Mouse (Mus musculus): ENCODE results near the gene Mpo.
A peak's percentile ranks its signal among the peaks of the same experiment; 100 is the strongest.

Mpo gene

GRCm38 (mm10) chr11:87805448-87805847 lies 12.1 kb downstream of the Mpo start:
- DNase-seq (ENCODE audit: low spot score in 2 of 2) = no peak

GRCm38 (mm10) chr11:87807433-87807832 lies 14.1 kb downstream of the Mpo start:
- no peak for DNase-seq (ENCODE audit: low spot score in 2 of 2)

GRCm38 (mm10) chr11:87808236-87808635 lies 14.9 kb downstream of the Mpo start:
- DNase-seq (ENCODE audit: low spot score in 2 of 2) = no peak

- no peak for DNase-seq (ENCODE audit: low spot score in 2 of 2)
These were observed 18.0 kb downstream of the Mpo start for GRCm38 (mm10) chr11:87811396-87811795.

- DNase-seq (ENCODE audit: low spot score in 2 of 2) = no peak
These were observed 21.4 kb downstream of the Mpo start for GRCm38 (mm10) chr11:87814831-87815230.

- DNase-seq (ENCODE audit: low spot score in 2 of 2) = peak; percentile 14 to 19
These were observed 23.5 kb downstream of the Mpo start for GRCm38 (mm10) chr11:87816707-87817442.

- DNase-seq (ENCODE audit: low spot score in 2 of 2) = no peak
These were observed 24.0 kb downstream of the Mpo start for GRCm38 (mm10) chr11:87817443-87817773.

GRCm38 (mm10) chr11:87821502-87821901 lies 28.1 kb downstream of the Mpo start:
- no peak for DNase-seq (ENCODE audit: low spot score in 2 of 2)

- no peak for DNase-seq (ENCODE audit: low spot score in 2 of 2)
These were observed 35.0 kb downstream of the Mpo start, which contains the start of gene Lpo for GRCm38 (mm10) chr11:87828239-87828900. Lpo (minus strand) TSS chr11:87828289.

- DNase-seq (ENCODE audit: low spot score in 2 of 2) = no peak
These were observed 47.3 kb downstream of the Mpo start for GRCm38 (mm10) chr11:87840676-87841075.

- DNase-seq (ENCODE audit: low spot score in 2 of 2) = no peak
These were observed 48.1 kb downstream of the Mpo start for GRCm38 (mm10) chr11:87841436-87841835.

GRCm38 (mm10) chr11:87846968-87847600 lies 53.7 kb downstream of the Mpo start:
- DNase-seq (ENCODE audit: low spot score in 2 of 2) = no peak

GRCm38 (mm10) chr11:87847884-87848283 lies 54.5 kb downstream of the Mpo start:
- DNase-seq (ENCODE audit: low spot score in 2 of 2) = no peak

GRCm38 (mm10) chr11:87852690-87853596 lies 59.6 kb downstream of the Mpo start, which contains the start of gene Mks1:
Mks1 (plus strand) TSS chr11:87853215.
- peak; percentile 82 to 89 for DNase-seq (ENCODE audit: low spot score in 2 of 2)

GRCm38 (mm10) chr11:87853597-87853954 lies 60.2 kb downstream of the Mpo start:
- DNase-seq (ENCODE audit: low spot score in 2 of 2) = peak in 1 of 2 experiments; percentile 1
